Mouse (Mus musculus) neural tube, embryonic 13.5 days (tissue): Measurements from ENCODE around the gene Clmp. TPM values are rescaled to one million over a fixed set of nuclear protein-coding genes. Genes with fewer than 3 reads are reported as not detected.
"Not testable (repeated sequence)": the region's sequence is repeated elsewhere in the genome, so short reads cannot be mapped to it uniquely, and the experiment has no call there.

Experiments used
- ATAC-seq: fragments of 200-750 bp; cut with Nextera tagmentation; 2 replicates; pipeline ENCODE4 v1.8.0; 2017; ENCODE audit warnings: low read depth, mild to moderate bottlenecking, moderate TSS enrichment, moderate library complexity
- H3K27ac ChIP-seq: fragments of 300-500 bp; sonication (generic); replicated peaks from 2 replicates; pipeline ENCODE4 v1.5.1; 2015; ENCODE audit warnings: moderate library complexity, mild to moderate bottlenecking, inconsistent platforms
- H3K27me3 ChIP-seq: fragments of 300-500 bp; sonication (generic); 2 replicates; pipeline ENCODE4 v1.6.1; 2015; ENCODE audit warnings: mild to moderate bottlenecking, inconsistent platforms
- H3K36me3 ChIP-seq: fragments of 300-500 bp; sonication (generic); 2 replicates; pipeline ENCODE4 v1.6.1; 2015; ENCODE audit warnings: mild to moderate bottlenecking, inconsistent platforms
- H3K4me1 ChIP-seq: fragments of 300-500 bp; sonication (generic); replicated peaks from 2 replicates; pipeline ENCODE4 v1.6.1; 2015; ENCODE audit warnings: inconsistent platforms
- H3K4me2 ChIP-seq: fragments of 300-500 bp; sonication (generic); 2 replicates; pipeline ENCODE4 v1.6.1; 2015; ENCODE audit warnings: inconsistent platforms, mild to moderate bottlenecking, moderate library complexity
- H3K4me3 ChIP-seq: fragments of 300-500 bp; sonication (generic); 2 replicates; pipeline ENCODE4 v1.5.1; 2015; ENCODE audit warnings: mild to moderate bottlenecking, inconsistent platforms
- H3K9ac ChIP-seq: fragments of 300-500 bp; sonication (generic); 2 replicates; pipeline ENCODE4 v1.6.1; 2015; ENCODE audit warnings: moderate library complexity, mild to moderate bottlenecking, inconsistent platforms
- H3K9me3 ChIP-seq: fragments of 300-500 bp; sonication (generic); 2 replicates; pipeline ENCODE4 v1.6.1; 2016; ENCODE audit warnings: inconsistent platforms
- WGBS: fragments of 180-500 bp; shearing (Covaris S2); methylation state at CpG from one replicate; pipeline ENCODE4 v1.1.7; 2015; 5-methylcytosine and 5-hydroxymethylcytosine counted together
- polyA plus RNA-seq: library from polyadenylated mRNA; unstranded; fragments of >200 nt; fragmentation: Nextera tagmentation; extraction: Ambion mirVana; gene quantifications from 2 replicates; pipeline ENCODE4 v1.2.1, GENCODE M21; 2015

The Clmp gene
- polyA plus RNA-seq, 1 experiment from 2014 or later: 51.5 TPM

DNA sequence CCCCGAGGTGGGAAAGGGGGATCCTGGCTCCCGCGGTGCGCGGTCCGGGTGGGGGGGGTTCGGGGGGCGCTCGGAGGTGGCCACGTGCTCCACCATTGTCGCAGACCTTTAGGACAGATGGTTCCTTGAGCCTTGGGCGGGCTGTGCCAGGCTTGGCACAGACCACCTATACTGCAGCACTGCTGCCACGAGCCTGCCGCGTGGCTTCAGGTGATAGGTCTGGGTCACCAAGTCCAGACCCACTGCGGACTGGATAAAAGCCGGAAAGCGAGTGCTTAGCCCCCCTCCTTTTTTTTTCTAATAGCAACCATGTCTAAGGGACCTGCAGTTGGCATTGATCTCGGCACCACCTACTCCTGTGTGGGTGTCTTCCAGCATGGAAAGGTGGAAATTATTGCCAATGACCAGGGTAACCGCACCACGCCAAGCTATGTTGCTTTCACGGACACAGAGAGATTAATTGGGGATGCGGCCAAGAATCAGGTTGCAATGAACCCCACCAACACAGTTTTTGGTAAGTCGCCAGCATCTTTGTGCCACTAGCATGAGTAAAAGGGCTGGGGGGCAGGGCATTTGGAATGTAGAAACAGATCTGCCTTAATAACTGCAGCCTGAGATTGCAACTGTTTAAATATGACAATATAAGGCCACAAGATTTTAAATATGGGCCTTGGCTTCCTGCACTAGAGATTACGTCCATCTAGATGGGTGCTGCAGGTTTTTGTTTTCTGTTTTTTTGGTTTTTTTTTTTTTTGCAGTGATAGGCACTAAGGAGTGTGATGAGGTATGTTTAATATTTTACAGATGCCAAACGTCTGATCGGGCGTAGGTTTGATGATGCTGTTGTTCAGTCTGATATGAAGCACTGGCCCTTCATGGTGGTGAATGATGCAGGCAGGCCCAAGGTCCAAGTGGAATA, 116.1 kb downstream of the Clmp start:
- not testable (repeated sequence) for H3K27me3 ChIP-seq, H3K9me3 ChIP-seq
- H3K4me2 ChIP-seq: peak overlapping the region; percentile 78
- peaks cover 53% of the 10 kb centered on the region for H3K4me1 ChIP-seq
- H3K4me3 ChIP-seq: peak overlapping the region; percentile 92
- peak; percentile 33 for ATAC-seq
- H3K36me3 ChIP-seq: peaks cover 40% of the 10 kb centered on the region
- H3K9ac ChIP-seq: peak overlapping the region; percentile 96
- under 1% methylated on average over 27 of the region's 28 CpGs for WGBS
- peak overlapping the region; percentile 96 for H3K27ac ChIP-seq

DNA sequence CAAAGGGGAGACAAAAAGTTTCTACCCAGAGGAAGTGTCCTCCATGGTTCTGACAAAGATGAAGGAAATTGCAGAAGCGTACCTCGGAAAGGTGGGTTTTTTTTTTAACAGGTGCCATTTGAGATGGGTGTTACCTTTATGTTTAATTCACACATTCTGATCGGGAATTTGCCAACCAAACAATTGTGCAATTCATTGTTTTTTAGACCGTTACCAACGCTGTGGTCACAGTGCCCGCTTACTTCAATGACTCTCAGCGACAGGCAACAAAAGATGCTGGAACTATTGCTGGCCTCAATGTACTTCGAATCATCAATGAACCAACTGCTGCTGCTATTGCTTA, 116.7 kb downstream of the Clmp start:
- H3K27ac ChIP-seq: 0 out of 2 replicates have a peak overlapping the region, but pooled peaks have one; percentile 96
- H3K4me2 ChIP-seq: peak overlapping the region; percentile 78
- H3K4me3 ChIP-seq: peak overlapping the region; percentile 92
- H3K36me3 ChIP-seq: peaks cover 46% of the 10 kb centered on the region
- not testable (repeated sequence) for H3K27me3 ChIP-seq, H3K9me3 ChIP-seq, ATAC-seq
- WGBS: 3% methylated on average over 8 of the region's 8 CpGs
- H3K9ac ChIP-seq: peak overlapping the region; percentile 96
- peaks cover 60% of the 10 kb centered on the region for H3K4me1 ChIP-seq

DNA sequence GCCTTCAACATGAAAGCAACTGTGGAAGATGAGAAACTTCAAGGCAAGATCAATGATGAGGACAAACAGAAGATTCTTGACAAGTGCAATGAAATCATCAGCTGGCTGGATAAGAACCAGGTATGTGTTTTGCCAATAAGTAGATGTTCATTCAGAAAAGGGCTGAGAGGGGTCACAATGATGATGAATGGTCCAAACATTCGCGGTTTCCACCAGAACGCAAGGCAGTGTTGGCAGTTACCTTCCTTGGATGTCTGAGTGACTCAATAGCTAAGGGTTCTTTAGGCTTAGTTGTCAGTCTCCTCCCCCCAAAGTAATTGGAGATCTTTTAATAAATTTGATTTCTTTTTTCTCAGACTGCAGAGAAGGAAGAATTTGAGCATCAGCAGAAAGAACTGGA, 118.8 kb downstream of the Clmp start:
- not testable (repeated sequence) for H3K27ac ChIP-seq, ATAC-seq, H3K9me3 ChIP-seq, H3K4me3 ChIP-seq, H3K27me3 ChIP-seq, H3K9ac ChIP-seq
- peaks cover 48% of the 10 kb centered on the region for H3K36me3 ChIP-seq
- H3K4me2 ChIP-seq: peak overlapping the region; percentile 52
- 58% methylated on average over 3 of the region's 3 CpGs for WGBS
- peaks cover 65% of the 10 kb centered on the region for H3K4me1 ChIP-seq

DNA sequence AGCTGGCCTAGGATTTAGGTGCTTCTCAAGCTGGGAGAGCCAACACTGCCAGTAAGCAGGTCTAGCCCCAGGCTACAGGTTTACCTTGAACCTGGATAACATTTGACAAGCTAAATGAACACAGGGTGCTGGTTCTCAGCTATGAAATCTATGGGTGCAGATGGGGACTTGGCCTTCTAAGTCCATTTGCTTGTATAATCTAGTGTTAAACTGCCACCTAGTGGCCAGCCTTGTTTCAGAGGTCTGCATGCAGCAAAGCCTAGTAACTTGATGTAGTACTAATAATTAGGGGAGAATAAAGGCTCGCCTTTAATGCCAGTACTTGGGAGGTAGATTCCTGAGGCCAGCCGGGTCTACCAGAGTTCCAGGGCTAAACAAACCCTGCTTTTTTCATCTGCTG, 119.5 kb downstream of the Clmp start:
- Histone ChIP-seq H3K4me2 (peak overlapping the region; percentile 52), H3K4me3 (no peak overlapping the region), H3K27me3 (no peaks in the 10 kb centered on the region), H3K36me3 (peaks cover 51% of the 10 kb centered on the region), H3K4me1 (peaks cover 63% of the 10 kb centered on the region), H3K9ac (peak overlapping the region; percentile 52), H3K9me3 (no peaks in the 10 kb centered on the region), H3K27ac (no peak overlapping the region)
- ATAC-seq: no peak
- WGBS: 12% methylated on average over 2 of the region's 2 CpGs

DNA sequence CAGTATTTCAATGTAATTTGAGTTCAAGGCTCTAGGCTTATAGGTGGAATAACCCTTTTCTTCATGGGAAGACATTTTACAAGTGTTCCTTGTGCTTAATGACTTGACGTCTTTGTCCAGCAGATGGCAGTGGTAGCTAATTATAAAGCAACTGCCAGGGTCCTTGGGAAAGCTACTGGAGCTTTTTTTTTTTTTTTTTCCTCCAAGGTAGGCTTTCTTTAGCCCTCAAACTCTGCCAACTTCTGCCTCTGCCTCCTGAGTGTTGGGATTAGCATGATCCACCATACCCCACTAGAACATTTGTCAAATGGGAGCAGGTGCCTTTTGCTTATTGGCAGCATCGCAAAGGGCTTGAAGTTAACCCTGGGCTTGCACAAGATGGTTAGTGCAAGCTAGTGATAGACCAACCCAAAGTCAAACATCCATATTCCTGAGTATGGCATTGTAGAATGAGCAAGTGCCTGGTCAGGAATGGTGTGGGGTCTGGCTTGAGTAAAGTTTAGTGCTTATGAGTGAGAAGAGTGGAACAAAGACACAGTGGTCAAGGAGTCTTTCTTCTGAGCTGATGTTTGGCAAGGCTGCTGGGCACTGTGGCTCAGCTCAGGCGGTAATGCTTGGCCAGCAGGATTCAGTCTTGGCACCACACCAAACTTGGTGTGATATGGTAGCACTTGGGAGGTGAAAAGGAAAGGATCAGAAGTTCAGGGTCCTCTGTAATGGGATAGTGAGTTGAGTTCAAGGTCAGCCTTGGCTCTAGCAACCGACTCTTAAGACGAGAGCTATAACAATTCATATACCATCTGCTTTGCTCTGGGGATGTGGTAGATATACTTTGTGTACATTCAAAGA, 120.9 kb downstream of the Clmp start:
- 25% methylated on average over 5 of the region's 5 CpGs for WGBS
- Histone ChIP-seq H3K4me1 (peaks cover 63% of the 10 kb centered on the region), H3K27me3 (no peaks in the 10 kb centered on the region), H3K36me3 (peaks cover 51% of the 10 kb centered on the region), H3K9ac (0 out of 2 replicates have a peak overlapping the region, but pooled peaks have one; percentile 38), H3K9me3 (no peaks in the 10 kb centered on the region), H3K4me2 (no peak overlapping the region), H3K4me3 (no peak overlapping the region), H3K27ac (peak overlapping the region; percentile 69)
- peak; percentile 25 for ATAC-seq

- H3K9ac ChIP-seq: 0 out of 2 replicates have a peak overlapping the region, but pooled peaks have one; percentile 38
- 27% methylated on average over 11 of the region's 11 CpGs for WGBS
- H3K27me3 ChIP-seq: no peaks in the 10 kb centered on the region
- peaks cover 51% of the 10 kb centered on the region for H3K36me3 ChIP-seq
- ATAC-seq: no peak
- H3K4me2 ChIP-seq: no peak overlapping the region
- H3K4me1 ChIP-seq: peaks cover 62% of the 10 kb centered on the region
- H3K4me3 ChIP-seq: no peak overlapping the region
- peak overlapping the region; percentile 69 for H3K27ac ChIP-seq
- H3K9me3 ChIP-seq: no peaks in the 10 kb centered on the region
Measured at GRCm38 (mm10) chr9:40807289-40807920, 121.6 kb downstream of the Clmp start.

- peak overlapping the region; percentile 69 for H3K27ac ChIP-seq
- peaks cover 48% of the 10 kb centered on the region for H3K36me3 ChIP-seq
- H3K27me3 ChIP-seq: no peaks in the 10 kb centered on the region
- no peak overlapping the region for H3K4me3 ChIP-seq
- no peak overlapping the region for H3K4me2 ChIP-seq
- H3K4me1 ChIP-seq: peaks cover 57% of the 10 kb centered on the region
- H3K9ac ChIP-seq: peak overlapping the region; percentile 43; the same call in 1 of the 2 replicates
- WGBS: 21% methylated on average over 16 of the region's 16 CpGs
- ATAC-seq: 0 out of 2 replicates have a peak, but pooled peaks have one; percentile 5
- H3K9me3 ChIP-seq: no peaks in the 10 kb centered on the region
Measured at GRCm38 (mm10) chr9:40808061-40808906, 122.5 kb downstream of the Clmp start.

DNA sequence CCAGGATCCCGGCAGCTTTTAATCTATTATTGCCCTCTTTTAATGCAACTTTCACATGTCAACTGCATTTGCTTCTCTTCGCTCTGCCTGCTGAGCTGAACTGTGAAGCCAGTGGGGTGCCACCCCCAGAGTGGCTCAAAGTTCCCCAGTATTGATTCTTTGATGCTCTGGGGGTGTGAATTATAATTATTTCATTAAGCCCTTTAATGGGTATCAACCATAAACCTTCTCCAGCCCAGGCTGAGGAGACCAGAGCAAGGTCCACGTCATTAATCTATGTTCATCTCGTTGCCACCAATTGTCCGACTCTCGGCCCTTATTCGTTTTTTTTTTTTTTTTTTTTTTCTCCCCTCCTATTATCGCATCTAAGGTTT, 123.1 kb downstream of the Clmp start:
- ATAC-seq: no peak
- Histone ChIP-seq H3K4me1 (peaks cover 51% of the 10 kb centered on the region), H3K36me3 (peaks cover 48% of the 10 kb centered on the region), H3K27ac (peak overlapping the region; percentile 69), H3K27me3 (no peaks in the 10 kb centered on the region), H3K4me2 (no peak overlapping the region), H3K9ac (no peak overlapping the region), H3K4me3 (no peak overlapping the region), H3K9me3 (no peaks in the 10 kb centered on the region)
- 38% methylated on average over 8 of the region's 8 CpGs for WGBS

DNA sequence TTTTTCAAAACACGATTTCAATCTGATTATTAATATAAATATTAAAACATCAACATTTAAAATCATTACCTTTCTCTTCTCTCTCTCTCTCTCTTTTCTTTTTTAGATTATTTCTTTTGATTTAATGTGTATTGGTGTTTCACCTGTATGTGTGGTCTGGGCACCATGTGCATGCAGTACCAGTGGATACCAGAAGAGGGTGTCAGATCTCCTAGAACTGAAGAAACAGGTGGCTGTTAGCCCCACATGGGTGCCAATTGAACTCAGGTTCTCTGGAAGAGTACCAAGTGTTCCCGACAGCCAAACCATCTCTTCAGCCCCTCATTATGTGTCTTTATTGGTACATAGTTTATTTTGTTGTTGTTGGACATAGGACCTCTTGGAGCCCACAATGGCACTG, 126.1 kb downstream of the Clmp start:
- peaks cover 22% of the 10 kb centered on the region for H3K4me1 ChIP-seq
- no peak overlapping the region for H3K4me2 ChIP-seq
- H3K36me3 ChIP-seq: peaks cover 20% of the 10 kb centered on the region
- H3K4me3 ChIP-seq: no peak overlapping the region
- no peak for ATAC-seq
- WGBS: 53% methylated on average over 2 of the region's 2 CpGs
- H3K9me3 ChIP-seq: no peaks in the 10 kb centered on the region
- no peak overlapping the region for H3K9ac ChIP-seq
- H3K27ac ChIP-seq: no peak overlapping the region
- no peaks in the 10 kb centered on the region for H3K27me3 ChIP-seq

GRCm38 (mm10) chr9:40814060-40814459, 128.3 kb downstream of the Clmp start:
- Histone ChIP-seq H3K27me3 (no peaks in the 10 kb centered on the region), H3K4me1 (no peaks in the 10 kb centered on the region), H3K4me3 (no peak overlapping the region), H3K27ac (no peak overlapping the region), H3K9me3 (no peaks in the 10 kb centered on the region), H3K36me3 (peaks cover 12% of the 10 kb centered on the region; the same call in 1 of the 2 replicates), H3K4me2 (no peak overlapping the region), H3K9ac (no peak overlapping the region)
- ATAC-seq: no peak
- WGBS: 83% methylated on average over 7 of the region's 7 CpGs
